Mouse (Mus musculus) activated CD4-positive, CD25-positive, alpha-beta regulatory T cell, adult 4 months (primary cell): ENCODE data around the gene Bri3. TPM values are rescaled to one million over a fixed set of nuclear protein-coding genes. Genes with fewer than 3 reads are reported as not detected.

Experiments used
- ATAC-seq: one replicate; pipeline ENCODE4 v1.8.0; 2017
- polyA plus RNA-seq, 2 experiments: library from polyadenylated mRNA; unstranded; fragments of 100-300 nt; shearing (Covaris generic); gene quantifications; one replicate each; pipeline ENCODE4 v1.2.1; 2017

Bri3 gene
- polyA plus RNA-seq, 2 experiments from 2014 or later, result 2.5 to 4.7 TPM

- no peak for ATAC-seq
Observed at GRCm38 (mm10) chr5:144234714-144235113, 9.5 kb upstream of the Bri3 start.

GRCm38 (mm10) chr5:144238969-144239368 lies 5.3 kb upstream of the Bri3 start:
- ATAC-seq, result no peak

GRCm38 (mm10) chr5:144245592-144245991 lies 1.4 kb downstream of the Bri3 start:
- no peak for ATAC-seq

GRCm38 (mm10) chr5:144246669-144247068 lies 2.4 kb downstream of the Bri3 start:
- ATAC-seq, result no peak

- ATAC-seq, result no peak
Observed at GRCm38 (mm10) chr5:144247307-144247706, 3.1 kb downstream of the Bri3 start.

GRCm38 (mm10) chr5:144247906-144248585 lies 3.8 kb downstream of the Bri3 start:
- no peak for ATAC-seq

- ATAC-seq, result no peak
Observed at GRCm38 (mm10) chr5:144249871-144250270, 5.6 kb downstream of the Bri3 start.

- no peak for ATAC-seq
Observed at GRCm38 (mm10) chr5:144251876-144252577, 7.8 kb downstream of the Bri3 start.

GRCm38 (mm10) chr5:144253212-144253611 lies 9.0 kb downstream of the Bri3 start:
- ATAC-seq, result peak; percentile 26

GRCm38 (mm10) chr5:144254122-144254810 lies 10.0 kb downstream of the Bri3 start:
- peak; percentile 36 for ATAC-seq

- peak; percentile 59 for ATAC-seq
Observed at GRCm38 (mm10) chr5:144254811-144255631, 10.8 kb downstream of the Bri3 start.

- ATAC-seq, result no peak
Observed at GRCm38 (mm10) chr5:144255632-144256540, 11.6 kb downstream of the Bri3 start.

- ATAC-seq, result no peak
Observed at GRCm38 (mm10) chr5:144256541-144256870, 12.3 kb downstream of the Bri3 start.

GRCm38 (mm10) chr5:144256888-144257287 lies 12.7 kb downstream of the Bri3 start:
- ATAC-seq, result no peak

- no peak for ATAC-seq
Observed at GRCm38 (mm10) chr5:144257451-144258110, 13.3 kb downstream of the Bri3 start.

GRCm38 (mm10) chr5:144258131-144258611 lies 13.9 kb downstream of the Bri3 start:
- ATAC-seq, result no peak

- no peak for ATAC-seq
Observed at GRCm38 (mm10) chr5:144258687-144259086, 14.4 kb downstream of the Bri3 start.

- no peak for ATAC-seq
Observed at GRCm38 (mm10) chr5:144259228-144259627, 15.0 kb downstream of the Bri3 start.

- ATAC-seq, result no peak
Observed at GRCm38 (mm10) chr5:144260464-144260863, 16.2 kb downstream of the Bri3 start.

- no peak for ATAC-seq
Observed at GRCm38 (mm10) chr5:144261309-144261708, 17.1 kb downstream of the Bri3 start.

- ATAC-seq, result no peak
Observed at GRCm38 (mm10) chr5:144261829-144262228, 17.6 kb downstream of the Bri3 start.
